ENCODE assay signal across 10 mouse cellular contexts in the genomic region with DNA sequence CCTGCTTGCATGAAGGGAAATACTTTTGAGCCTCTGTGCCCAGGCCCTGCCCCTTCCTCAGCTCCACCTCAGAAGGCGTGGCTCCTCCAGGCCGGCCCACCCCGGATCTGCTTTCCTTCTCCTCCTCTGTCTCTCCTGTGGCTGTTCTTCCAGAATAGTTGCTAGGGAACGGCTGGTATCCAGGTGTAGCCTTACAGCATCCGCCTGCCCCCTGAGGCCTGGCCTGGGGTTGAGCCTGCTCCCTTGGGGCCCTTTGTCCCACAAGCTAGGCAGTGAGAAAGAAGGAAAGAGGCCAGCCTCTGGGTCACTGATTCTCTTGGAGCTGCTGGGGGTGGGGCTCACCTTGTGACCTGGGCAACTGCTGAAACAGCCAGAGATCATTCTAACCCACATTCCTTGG. TPM values are rescaled to one million over a fixed set of nuclear protein-coding genes. Genes with fewer than 3 reads are reported as not detected.
DNase-seq lines count a peak whose midpoint lies in the region; ATAC-seq and TF ChIP-seq lines count a peak whose summit lies in the region.
"Had no signal": no experiment of that assay in that cellular context is flagged by ENCODE, and none has a peak within 500 bp of the region (broad histone marks: within the 10 kb centered on the region; RNA-seq: fewer than 3 reads in every experiment).

No protein-coding gene starts in this region.

- H3K4me2 ChIP-seq in midbrain, postnatal 0 days (ENCODE audit: low read depth, low read length, poor library complexity, severe bottlenecking) = no peak overlapping the region
- H3K4me2 ChIP-seq in kidney, embryonic 15.5 days = no peak overlapping the region
- no peak overlapping the region for H3K4me2 ChIP-seq in stomach, embryonic 16.5 days (ENCODE audit: low read depth, low read length)
- H3K4me2 ChIP-seq: limb, embryonic 15.5 days had no signal

- H3K9me3 ChIP-seq in midbrain, embryonic 10.5 days (replicated peaks) = no peaks in the 10 kb centered on the region
- H3K9me3 ChIP-seq in midbrain, postnatal 0 days (ENCODE audit: low read length) = no peaks in the 10 kb centered on the region
- H3K9me3 ChIP-seq in kidney, embryonic 15.5 days (replicated peaks) = no peaks in the 10 kb centered on the region
- no peaks in the 10 kb centered on the region for H3K9me3 ChIP-seq in stomach, embryonic 16.5 days (replicated peaks; ENCODE audit: control insufficient read depth, low read length)
- H3K9me3 ChIP-seq: limb, embryonic 15.5 days had no signal

- 0 out of 2 replicates have a peak, but pooled peaks cover 9% of the 10 kb centered on the region for H3K27me3 ChIP-seq in midbrain, embryonic 10.5 days (ENCODE audit: low read depth, poor library complexity, severe bottlenecking)
- H3K27me3 ChIP-seq in midbrain, postnatal 0 days (ENCODE audit: insufficient read depth, low read length) = no peaks in the 10 kb centered on the region
- no peaks in the 10 kb centered on the region for H3K27me3 ChIP-seq in kidney, embryonic 15.5 days
- no peaks in the 10 kb centered on the region for H3K27me3 ChIP-seq in stomach, embryonic 16.5 days (ENCODE audit: control insufficient read depth, insufficient read depth, low read length)
- H3K27me3 ChIP-seq: limb, embryonic 15.5 days had no signal

- no peak overlapping the region for H3K9ac ChIP-seq in midbrain, postnatal 0 days (replicated peaks; ENCODE audit: low read length, poor library complexity, severe bottlenecking)
- no peak overlapping the region for H3K9ac ChIP-seq in kidney, embryonic 15.5 days
- H3K9ac ChIP-seq in stomach, embryonic 16.5 days (ENCODE audit: low read length) = no peak overlapping the region
- H3K9ac ChIP-seq: limb, embryonic 15.5 days had no signal

- WGBS in midbrain, embryonic 10.5 days = 10% methylated on average over 5 of the region's 5 CpGs
- 11% methylated on average over 5 of the region's 5 CpGs for WGBS in midbrain, postnatal 0 days
- 12% methylated on average over 5 of the region's 5 CpGs for WGBS in kidney, embryonic 15.5 days
- WGBS in stomach, embryonic 16.5 days = 24% methylated on average over 5 of the region's 5 CpGs

- ATAC-seq in midbrain, postnatal 0 days (ENCODE audit: low FRiP score) = no peak
- peak; percentile 90 for ATAC-seq in kidney, embryonic 15.5 days (replicated peaks; ENCODE audit: low FRiP score)
- ATAC-seq in stomach, embryonic 16.5 days (ENCODE audit: insufficient read depth, low FRiP score) = peak; percentile 48
- ATAC-seq in CD4-positive, CD25-positive, alpha-beta regulatory T cell, adult 4 months = no peak
- ATAC-seq: inflammation-experienced regulatory T-cells, adult 6 months had no signal

- H3K27ac ChIP-seq in midbrain, embryonic 10.5 days (replicated peaks) = peak overlapping the region; percentile 60
- H3K27ac ChIP-seq in midbrain, postnatal 0 days (ENCODE audit: low read depth, low read length) = no peak overlapping the region
- H3K27ac ChIP-seq in kidney, embryonic 15.5 days = peak overlapping the region; percentile 83
- H3K27ac ChIP-seq in stomach, embryonic 16.5 days (ENCODE audit: low read length) = no peak overlapping the region
- H3K27ac ChIP-seq: limb, embryonic 15.5 days had no signal

- H3K36me3 ChIP-seq in midbrain, embryonic 10.5 days = peaks cover 11% of the 10 kb centered on the region
- peaks cover 2% of the 10 kb centered on the region; the same call in 1 of the 2 replicates for H3K36me3 ChIP-seq in midbrain, postnatal 0 days (ENCODE audit: insufficient read depth, low read length)
- no peaks in the 10 kb centered on the region for H3K36me3 ChIP-seq in kidney, embryonic 15.5 days
- no peaks in the 10 kb centered on the region for H3K36me3 ChIP-seq in stomach, embryonic 16.5 days (ENCODE audit: control insufficient read depth, insufficient read depth, low read length)
- H3K36me3 ChIP-seq: limb, embryonic 15.5 days had no signal

- H3K4me1 ChIP-seq in midbrain, embryonic 10.5 days = peaks cover 45% of the 10 kb centered on the region
- H3K4me1 ChIP-seq in midbrain, postnatal 0 days (ENCODE audit: insufficient read depth, low read length) = 0 out of 2 replicates have a peak, but pooled peaks cover 4% of the 10 kb centered on the region
- peaks cover 37% of the 10 kb centered on the region for H3K4me1 ChIP-seq in kidney, embryonic 15.5 days
- peaks cover 6% of the 10 kb centered on the region; the same call in 1 of the 2 replicates for H3K4me1 ChIP-seq in stomach, embryonic 16.5 days (ENCODE audit: control insufficient read depth, insufficient read depth, low read length)

- no peak overlapping the region for H3K4me3 ChIP-seq in midbrain, embryonic 10.5 days
- H3K4me3 ChIP-seq in midbrain, postnatal 0 days (ENCODE audit: low read depth, low read length) = no peak overlapping the region
- no peak overlapping the region for H3K4me3 ChIP-seq in kidney, embryonic 15.5 days (replicated peaks)
- H3K4me3 ChIP-seq in stomach, embryonic 16.5 days (replicated peaks; ENCODE audit: low read length) = no peak overlapping the region
- H3K4me3 ChIP-seq: limb, embryonic 15.5 days had no signal

- peak; percentile 63 for DNase-seq in midbrain, embryonic 10.5 days (ENCODE audit: low spot score)
- no peak for DNase-seq in midbrain, postnatal 0 days (ENCODE audit: low spot score)
- peak; percentile 71 for DNase-seq in embryo, embryonic 9.5 days (ENCODE audit: extremely low spot score)
- DNase-seq in right cerebral cortex, postnatal 14 days = no peak
- DNase-seq in urinary bladder, postnatal 36 days (ENCODE audit: low spot score in 2 of 2) = no peak

- TF ChIP-seq CTCF in midbrain, postnatal 0 days (IDR thresholded peaks at IDR 0.05) = no peak

RNA-seq across cellular contexts. Expression of gene Mcf2l, which starts 38.4 kb away (rescaled TPM):
- 26.4 and 42.7 TPM in 2 replicates for polyA plus RNA-seq in midbrain, embryonic 10.5 days (2016; fragmentation: Nextera tagmentation; extraction: Ambion mirVana)
- 391 and 405 TPM in 2 replicates for total RNA-seq in midbrain, postnatal 0 days (2014; rRNA removed)
- polyA plus RNA-seq in midbrain, postnatal 0 days (2015; fragmentation: Nextera tagmentation; extraction: Ambion mirVana) = 130 and 136 TPM in 2 replicates
- polyA plus RNA-seq in kidney, embryonic 15.5 days (2015; fragmentation: Nextera tagmentation; extraction: Ambion mirVana) = 18.9 and 22.7 TPM in 2 replicates
- polyA plus RNA-seq in stomach, embryonic 16.5 days (2015; fragmentation: Nextera tagmentation; extraction: Ambion mirVana) = 18.5 and 19.9 TPM in 2 replicates
- under 1 TPM in 1 of 2 experiments, not detected in 1; 0.65 TPM for polyA plus RNA-seq in CD4-positive, CD25-positive, alpha-beta regulatory T cell, adult 4 months (2017; shearing (Covaris generic))

Comparison
In these comparisons a context has a peak if more than half of its experiments do, and no peak if none do; other contexts are left out.
1. DNase-seq: peak in midbrain, embryonic 10.5 days (single experiment) and embryo, embryonic 9.5 days (single experiment); none in midbrain, postnatal 0 days (single experiment), right cerebral cortex, postnatal 14 days (single experiment) and urinary bladder, postnatal 36 days (0 of 2).
2. H3K27ac ChIP-seq: peak in midbrain, embryonic 10.5 days (single experiment) and kidney, embryonic 15.5 days (single experiment); none in midbrain, postnatal 0 days (single experiment) and stomach, embryonic 16.5 days (single experiment).
3. ATAC-seq: peak in kidney, embryonic 15.5 days (single experiment) and stomach, embryonic 16.5 days (single experiment); none in midbrain, postnatal 0 days (single experiment) and CD4-positive, CD25-positive, alpha-beta regulatory T cell, adult 4 months (single experiment).
4. RNA of gene Mcf2l, which starts 38.4 kb away (polyA plus RNA-seq): 130 to 136 TPM in midbrain, postnatal 0 days, 26.4 to 42.7 TPM in midbrain, embryonic 10.5 days, 18.9 to 22.7 TPM in kidney, embryonic 15.5 days and 18.5 to 19.9 TPM in stomach, embryonic 16.5 days; 0.65 TPM in CD4-positive, CD25-positive, alpha-beta regulatory T cell, adult 4 months; every median in the first group is over 10 times any median in the second.